Mouse (Mus musculus) intestine, postnatal 0 days (tissue): ENCODE results near the gene Zfp688. TPM values are rescaled to one million over a fixed set of nuclear protein-coding genes. Genes with fewer than 3 reads are reported as not detected.

Source experiments
- ATAC-seq: fragments of 200-750 bp; cut with Nextera tagmentation; 2 replicates; pipeline ENCODE4 v1.8.0; 2017; ENCODE audit warnings: mild to moderate bottlenecking, moderate TSS enrichment, moderate library complexity
- H3K27ac ChIP-seq: fragments of 300-500 bp; sonication (generic); 2 replicates; pipeline ENCODE4 v1.5.1; 2014; ENCODE audit warnings: mild to moderate bottlenecking, low read depth, low read length, moderate library complexity
- H3K27me3 ChIP-seq: fragments of 300-500 bp; sonication (generic); replicated peaks from 2 replicates; pipeline ENCODE4 v1.6.1; 2014; ENCODE audit warnings: low read length, mixed read lengths; ENCODE audit not compliant: control insufficient read depth, insufficient read depth
- H3K36me3 ChIP-seq: fragments of 300-500 bp; sonication (generic); 2 replicates; pipeline ENCODE4 v1.6.1; 2014; ENCODE audit warnings: mild to moderate bottlenecking, moderate library complexity; ENCODE audit not compliant: control insufficient read depth, insufficient read depth
- H3K4me1 ChIP-seq: fragments of 300-500 bp; sonication (generic); replicated peaks from 2 replicates; pipeline ENCODE4 v1.6.1; 2014; ENCODE audit warnings: antibody characterized with exemption, low read length, mixed read lengths; ENCODE audit not compliant: control insufficient read depth, insufficient read depth
- H3K4me2 ChIP-seq: fragments of 300-500 bp; sonication (generic); replicated peaks from 2 replicates; pipeline ENCODE4 v1.6.1; 2014; ENCODE audit warnings: low read depth, mild to moderate bottlenecking, moderate library complexity
- H3K4me3 ChIP-seq: fragments of 300-500 bp; sonication (generic); 2 replicates; pipeline ENCODE4 v1.5.1; 2014; ENCODE audit warnings: low read depth, low read length
- H3K9ac ChIP-seq: fragments of 300-500 bp; sonication (generic); 2 replicates; pipeline ENCODE4 v1.6.1; 2014; ENCODE audit warnings: mild to moderate bottlenecking, low read depth, low read length
- H3K9me3 ChIP-seq: fragments of 300-500 bp; sonication (generic); 2 replicates; pipeline ENCODE4 v1.6.1; 2016; ENCODE audit warnings: mixed run types; ENCODE audit not compliant: control insufficient read depth
- CTCF ChIP-seq: sonication (generic); IDR thresholded peaks from 2 replicates; pipeline ENCODE4 v1.5.1; 2016; ENCODE audit warnings: low read depth, mild to moderate bottlenecking, control low read depth, antibody characterized with exemption, moderate library complexity
- WGBS: fragments of 180-500 bp; shearing (Covaris S2); extraction: QIAGEN DNeasy Blood & Tissue Kit; methylation state at CpG from one replicate; pipeline ENCODE4 v1.1.7; 2014; 5-methylcytosine and 5-hydroxymethylcytosine counted together
- polyA plus RNA-seq: library from polyadenylated mRNA; unstranded; fragments of >200 nt; fragmentation: Nextera tagmentation; extraction: Ambion mirVana; gene quantifications from 2 replicates; pipeline ENCODE4 v1.2.1, GENCODE M21; 2015

The Zfp688 gene
- polyA plus RNA-seq, 1 experiment from 2014 or later = 18.6 TPM

GRCm38 (mm10) chr7:127371213-127371612 is 50.7 kb downstream of the Zfp688 start:
- peaks cover 12% of the 10 kb centered on the region; the same call in 1 of the 2 replicates for H3K36me3 ChIP-seq
- no peak overlapping the region for H3K4me2 ChIP-seq
- H3K9ac ChIP-seq = no peak overlapping the region
- H3K9me3 ChIP-seq = no peaks in the 10 kb centered on the region
- H3K4me3 ChIP-seq = no peak overlapping the region
- 75% methylated on average over 2 of the region's 2 CpGs for WGBS
- no peak for TF ChIP-seq CTCF
- ATAC-seq = no peak
- H3K27ac ChIP-seq = no peak overlapping the region
- H3K4me1 ChIP-seq = no peaks in the 10 kb centered on the region
- H3K27me3 ChIP-seq = no peaks in the 10 kb centered on the region

Other genes with a start within 250 kb of the Zfp688 start
- 29.2 and 30.2 TPM in 2 replicates for gene Cd2bp2, start 226.0 kb downstream of the Zfp688 start, polyA plus RNA-seq
- gene Tbc1d10b, start 213.6 kb downstream of the Zfp688 start, polyA plus RNA-seq = 15.0 and 17.1 TPM in 2 replicates
- gene Mylpf, start 213.2 kb downstream of the Zfp688 start, polyA plus RNA-seq = 10.7 and 12.3 TPM in 2 replicates
- gene Zfp553, start 189.0 kb downstream of the Zfp688 start, polyA plus RNA-seq = 7.4 and 7.6 TPM in 2 replicates
- gene Sept1, start 188.9 kb downstream of the Zfp688 start, polyA plus RNA-seq = 6.3 and 6.6 TPM in 2 replicates
- gene Zfp771, start 177.8 kb downstream of the Zfp688 start, polyA plus RNA-seq = 17.6 and 19.8 TPM in 2 replicates
- 75.2 and 80.9 TPM in 2 replicates for gene Dctpp1, start 161.4 kb downstream of the Zfp688 start, polyA plus RNA-seq
- gene Sephs2, start 148.0 kb downstream of the Zfp688 start, polyA plus RNA-seq = 335 and 364 TPM in 2 replicates
- gene Itgal, start 125.8 kb downstream of the Zfp688 start, polyA plus RNA-seq = 0.69 and 0.87 TPM in 2 replicates
- 16.3 and 18.0 TPM in 2 replicates for gene Zfp768, start 76.5 kb downstream of the Zfp688 start, polyA plus RNA-seq
- gene Zfp747, start 46.0 kb downstream of the Zfp688 start, polyA plus RNA-seq = 7.3 and 9.0 TPM in 2 replicates
- 4.7 and 5.8 TPM in 2 replicates for gene 9130019O22Rik, start 34.9 kb downstream of the Zfp688 start, polyA plus RNA-seq
- 6.8 and 8.0 TPM in 2 replicates for gene E430018J23Rik, start 28.4 kb downstream of the Zfp688 start, polyA plus RNA-seq
- 4.8 and 5.2 TPM in 2 replicates for gene Zfp764, start 15.2 kb downstream of the Zfp688 start, polyA plus RNA-seq
- 2.2 and 2.6 TPM in 2 replicates for gene Zfp689, start 27.1 kb upstream of the Zfp688 start, polyA plus RNA-seq
- gene Prr14, start 37.5 kb upstream of the Zfp688 start, polyA plus RNA-seq = 31.5 and 33.9 TPM in 2 replicates
- gene Fbrs, start 57.1 kb upstream of the Zfp688 start, polyA plus RNA-seq = 8.1 and 9.4 TPM in 2 replicates
- gene Srcap, start 89.9 kb upstream of the Zfp688 start, polyA plus RNA-seq = 12.3 and 12.5 TPM in 2 replicates
- gene Gm42715, start 97.5 kb upstream of the Zfp688 start, polyA plus RNA-seq = 5.0 and 6.6 TPM in 2 replicates
- gene Tmem265, start 139.3 kb upstream of the Zfp688 start, polyA plus RNA-seq = 1.9 and 3.8 TPM in 2 replicates
- 25.1 and 25.7 TPM in 2 replicates for gene Phkg2, start 151.3 kb upstream of the Zfp688 start, polyA plus RNA-seq
- gene Ccdc189, start 166.5 kb upstream of the Zfp688 start, polyA plus RNA-seq = 3.0 and 3.1 TPM in 2 replicates
- 16.7 and 20.6 TPM in 2 replicates for gene Rnf40, start 166.7 kb upstream of the Zfp688 start, polyA plus RNA-seq
- 3.0 and 3.8 TPM in 2 replicates for gene Zfp629, start 193.7 kb upstream of the Zfp688 start, polyA plus RNA-seq